Mouse (Mus musculus) small intestine, adult 2 months (tissue): ENCODE results near the gene Yars.

ENCODE experiments used
- CTCF ChIP-seq: fragments of 200-500 bp; IDR thresholded peaks from 2 replicates; pipeline ENCODE4 v1.5.1; 2012; ENCODE audit warnings: low read depth, mild to moderate bottlenecking, control low read depth, inconsistent platforms, low read length, moderate library complexity, mixed read lengths; ENCODE audit not compliant: insufficient replicate concordance, insufficient read length; ENCODE audit errors: extremely low read depth
- POLR2A ChIP-seq: fragments of 200-500 bp; IDR thresholded peaks from 2 replicates; pipeline ENCODE4 v1.6.1; 2012; ENCODE audit warnings: low read depth, mild to moderate bottlenecking, control low read depth, inconsistent platforms, low read length, moderate library complexity

DNA sequence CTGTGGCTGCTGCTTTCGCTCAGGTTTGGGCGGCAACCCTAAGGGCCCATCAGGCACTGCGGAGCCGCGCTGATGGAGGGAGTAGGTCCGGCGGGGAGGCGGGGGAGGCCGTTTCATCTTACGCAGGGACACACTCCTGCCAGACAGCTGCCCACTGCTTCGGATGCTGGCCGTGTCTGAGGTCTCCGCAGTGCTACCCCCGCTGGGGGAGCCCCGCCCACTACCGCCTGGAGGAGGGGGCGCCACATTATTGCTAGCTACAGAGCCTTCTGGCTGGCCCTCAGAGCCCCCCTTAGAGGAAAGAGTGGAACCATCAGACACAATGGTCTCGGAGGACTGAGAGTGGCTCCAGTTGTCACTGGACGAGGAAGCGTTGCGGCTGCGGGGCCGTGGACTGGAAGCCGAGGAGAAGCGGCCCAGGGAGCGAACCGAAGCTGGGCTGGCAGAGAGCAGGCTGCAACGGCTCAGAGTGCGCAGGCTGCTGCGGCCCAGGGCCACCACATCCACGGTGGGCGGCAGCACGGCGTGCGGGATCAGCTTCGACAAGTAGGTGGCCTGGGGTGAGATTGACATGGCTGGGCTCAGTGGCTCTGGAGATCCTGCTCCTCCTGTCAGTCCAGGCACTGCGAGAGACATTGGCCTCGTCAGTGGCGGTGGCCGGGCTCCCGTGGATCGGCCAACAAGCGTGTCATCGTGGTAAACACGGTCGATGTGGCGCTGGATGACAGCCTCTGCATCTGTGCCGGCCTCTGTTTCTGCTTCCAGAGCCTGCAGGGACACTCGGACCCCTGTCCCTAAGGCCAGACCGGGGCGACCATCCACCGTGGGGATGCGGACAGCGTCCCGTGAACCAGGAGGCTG is 34.1 kb downstream of the Yars start:
- TF ChIP-seq POLR2A (no peak), CTCF (no peak)
